Mouse (Mus musculus): ENCODE results near the gene Ccdc155.
A peak's percentile ranks its signal among the peaks of the same experiment; 100 is the strongest.

Ccdc155 gene

DNA sequence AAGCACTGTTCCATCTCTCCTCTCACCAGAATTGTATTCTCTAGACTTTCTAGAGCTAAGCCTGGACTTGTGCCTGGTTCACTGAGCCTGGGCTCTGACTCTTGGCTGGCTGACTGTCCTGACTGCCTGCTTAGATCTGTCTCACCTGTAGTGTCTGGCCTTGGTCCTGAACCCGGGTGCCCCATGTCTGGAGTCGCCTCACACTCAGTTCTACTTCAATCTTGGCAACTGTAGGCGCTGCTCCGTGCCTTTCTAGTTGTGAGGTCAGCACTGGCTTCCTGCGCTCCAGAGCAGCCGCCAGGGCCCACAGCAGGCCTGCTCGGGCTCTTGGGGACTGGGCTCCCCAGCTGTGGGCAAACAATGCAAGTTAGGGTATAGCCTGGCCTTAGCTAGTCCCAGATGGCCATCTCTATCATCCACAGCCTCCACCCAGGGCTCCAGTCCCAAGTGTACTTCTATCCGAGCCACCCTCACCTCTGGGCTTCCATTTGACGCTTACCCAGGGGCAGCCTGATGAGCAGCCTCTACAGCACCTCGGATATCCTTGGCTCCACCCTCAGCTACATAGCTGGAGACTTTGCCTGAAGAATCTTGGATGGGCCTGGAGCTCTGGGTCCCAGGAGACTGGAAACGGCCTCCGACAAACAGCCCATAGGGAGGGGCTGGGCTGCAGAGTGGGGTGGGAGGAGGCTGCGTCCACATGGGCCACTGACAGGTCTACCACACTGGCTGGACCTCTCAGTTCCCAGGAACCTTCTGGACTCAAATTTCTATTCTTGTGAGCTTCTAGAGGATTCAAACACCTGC, 60.1 kb downstream of the Ccdc155 start:
- DNase-seq (ENCODE audit: low spot score): peak; percentile 45

DNA sequence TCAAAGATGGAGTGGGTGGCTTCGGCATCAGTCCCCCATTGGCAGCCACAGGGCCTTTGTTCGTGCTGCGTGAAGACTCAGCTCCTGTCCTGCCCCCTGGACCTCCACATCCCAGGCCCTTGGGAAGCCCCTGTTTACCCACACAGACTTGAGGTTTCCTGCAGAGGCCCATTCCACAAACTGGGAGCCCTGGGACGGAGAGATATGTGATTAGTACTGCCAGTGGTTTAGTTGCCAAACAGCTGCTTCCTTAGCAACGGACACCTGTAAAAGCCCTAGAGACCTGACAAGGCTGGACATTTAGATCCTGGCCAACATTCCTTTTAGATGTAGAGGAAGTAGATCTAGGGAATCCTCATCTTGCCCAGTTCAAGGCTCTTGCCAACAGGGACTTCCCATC, 62.8 kb downstream of the Ccdc155 start:
- no peak for DNase-seq (ENCODE audit: low spot score)

DNA sequence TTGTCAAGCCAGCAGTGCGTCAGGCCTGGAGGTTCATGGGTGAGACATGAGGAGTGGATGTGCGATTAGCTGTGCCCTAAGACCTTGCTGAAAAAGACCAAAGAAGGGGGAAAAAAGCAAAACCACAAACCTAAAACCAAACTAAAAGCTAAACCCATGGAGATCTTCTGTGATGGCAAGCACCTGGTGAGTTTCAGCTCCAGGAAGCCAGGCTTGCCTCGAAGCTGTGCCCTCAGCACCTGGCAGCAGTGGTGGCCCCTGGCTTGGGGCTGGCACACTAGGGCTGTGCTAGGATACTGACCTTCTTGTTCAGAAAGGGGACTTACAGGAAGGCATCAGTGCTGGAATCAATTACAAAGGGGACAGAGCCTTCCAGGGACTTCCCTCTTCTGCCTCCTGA, 63.4 kb downstream of the Ccdc155 start:
- DNase-seq (ENCODE audit: low spot score): no peak

DNA sequence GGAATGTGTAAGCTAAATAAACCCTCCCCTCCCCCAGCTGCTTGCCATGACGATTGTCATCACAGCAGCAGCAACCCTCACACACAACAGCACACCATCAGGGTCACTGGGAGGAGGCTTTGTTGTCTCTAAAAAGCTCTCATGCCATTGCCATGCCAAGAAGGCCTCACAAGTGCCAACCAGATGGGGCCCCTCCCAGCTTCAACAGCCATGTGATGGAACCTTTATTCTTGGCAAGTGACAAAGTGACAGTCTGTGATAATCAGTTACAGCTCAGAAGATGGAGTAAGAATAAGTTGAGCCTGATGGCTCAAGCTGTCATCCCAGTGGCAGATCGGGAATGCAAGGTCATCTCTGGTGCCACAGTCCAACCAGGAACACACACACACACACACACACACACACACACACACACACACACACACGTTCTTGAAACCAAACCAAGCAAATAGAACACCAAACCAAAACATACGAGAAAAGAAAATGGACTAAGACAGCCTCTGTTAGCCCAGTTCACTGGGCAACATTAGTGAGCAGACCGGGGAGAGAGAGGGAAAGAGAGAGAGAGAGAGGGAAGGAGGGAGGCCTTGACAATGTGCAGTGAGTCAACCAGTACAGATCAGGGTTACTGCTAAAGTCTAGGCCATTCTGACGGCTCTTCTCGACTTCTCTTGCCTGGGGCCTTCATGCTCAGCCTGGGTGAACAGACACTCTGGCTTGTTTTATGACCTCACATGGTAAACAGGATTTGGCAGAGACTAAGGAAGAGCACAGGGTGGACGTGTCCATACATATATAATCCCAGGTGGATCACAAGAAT, 64.6 kb downstream of the Ccdc155 start:
- DNase-seq (ENCODE audit: low spot score): no peak

DNA sequence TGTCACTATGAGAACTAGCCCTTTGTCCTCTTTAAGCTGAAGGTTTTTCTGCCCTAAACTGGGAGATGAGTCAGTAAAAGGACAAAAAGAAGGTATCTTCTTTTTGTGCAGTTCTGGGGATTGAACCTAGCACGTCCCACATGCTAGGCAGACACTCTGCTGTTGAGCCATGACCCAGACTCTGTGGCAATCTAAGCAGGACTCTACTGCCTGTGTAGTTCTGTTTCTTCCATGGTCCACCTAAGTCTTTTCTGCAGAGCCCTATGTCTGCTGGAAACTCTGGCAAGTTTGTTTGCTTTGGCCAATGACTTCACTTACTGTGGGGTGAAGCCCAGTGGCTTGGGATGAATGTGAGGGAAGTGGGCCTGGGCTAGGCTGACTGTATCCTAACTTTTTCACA, 66.3 kb downstream of the Ccdc155 start:
- DNase-seq (ENCODE audit: low spot score): no peak

DNA sequence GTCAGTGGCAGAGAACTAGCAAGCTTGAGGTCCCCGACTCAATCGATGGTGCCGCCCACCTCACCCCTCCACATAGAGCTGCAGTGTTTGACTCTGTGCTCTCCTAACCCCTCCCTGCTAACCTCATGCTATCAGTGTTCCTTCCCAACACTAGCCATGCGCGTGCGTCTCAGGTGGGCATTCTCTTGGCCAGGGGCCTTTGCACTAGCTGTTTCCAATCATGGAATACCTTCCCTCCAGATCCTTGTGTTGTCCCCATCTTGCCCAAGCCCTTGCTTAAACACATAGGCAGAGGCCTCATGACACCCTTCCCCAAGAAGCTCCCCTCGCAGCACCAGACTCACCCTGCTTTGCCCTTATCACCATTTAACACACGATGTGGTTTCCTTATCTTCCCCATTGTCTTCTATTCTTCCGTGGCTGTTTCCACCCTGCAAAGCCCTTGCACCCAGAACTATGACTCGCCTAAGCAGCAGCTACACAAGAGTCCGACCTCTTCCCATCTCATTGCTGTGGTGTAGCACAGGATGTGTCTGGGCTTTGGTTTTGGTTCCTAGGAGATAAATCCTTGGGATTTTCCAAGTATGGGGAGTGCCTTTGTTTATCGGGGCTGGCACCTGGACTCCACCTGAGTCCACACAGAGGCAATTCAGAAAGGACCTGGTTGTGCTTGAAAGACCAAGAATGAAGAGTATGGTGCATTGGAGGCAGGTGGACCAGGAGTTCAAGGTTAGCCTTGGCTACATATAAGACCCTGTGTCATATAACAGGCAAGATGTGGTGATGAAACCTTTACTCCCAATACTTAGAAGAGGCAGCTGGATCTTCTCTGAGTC, 67.3 kb downstream of the Ccdc155 start:
- no peak for DNase-seq (ENCODE audit: low spot score)

DNA sequence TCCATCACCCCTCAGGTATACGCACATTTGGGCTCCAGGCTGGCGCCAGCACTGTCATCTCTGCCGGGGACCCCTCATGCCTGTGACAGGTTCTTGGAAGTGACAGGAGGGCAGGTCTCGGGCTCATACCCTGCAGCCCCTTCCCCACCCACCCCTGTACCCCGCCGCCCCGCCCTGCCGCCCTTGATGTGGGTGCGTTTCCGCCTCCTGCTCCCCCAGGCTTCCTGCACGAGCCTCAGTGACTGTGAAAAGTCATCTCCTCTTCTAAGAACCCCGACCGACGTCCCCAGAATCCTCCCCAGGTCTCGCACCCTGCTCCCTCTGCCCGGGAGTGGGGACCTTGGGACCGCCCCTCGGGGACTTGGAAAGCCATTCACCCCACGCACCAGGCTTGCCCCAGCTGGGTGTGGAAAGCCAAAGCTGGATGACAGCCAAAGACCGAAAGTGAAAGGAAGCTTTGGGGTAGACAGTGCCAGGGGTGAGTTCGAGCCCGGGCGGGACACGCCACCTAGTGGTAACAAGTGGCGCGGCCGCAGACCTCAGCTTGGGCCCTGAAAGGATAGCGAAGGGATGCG, 68.6 kb downstream of the Ccdc155 start, which contains the start of the genes Gm45713 and Flt3l:
Gene Gm45713, minus strand, starts transcription at position 239 of the 575 bp plus-strand sequence.
Gene Flt3l, minus strand, starts transcription at position 440 of the 575 bp plus-strand sequence.
- peak; percentile 96 for DNase-seq (ENCODE audit: low spot score)

DNA sequence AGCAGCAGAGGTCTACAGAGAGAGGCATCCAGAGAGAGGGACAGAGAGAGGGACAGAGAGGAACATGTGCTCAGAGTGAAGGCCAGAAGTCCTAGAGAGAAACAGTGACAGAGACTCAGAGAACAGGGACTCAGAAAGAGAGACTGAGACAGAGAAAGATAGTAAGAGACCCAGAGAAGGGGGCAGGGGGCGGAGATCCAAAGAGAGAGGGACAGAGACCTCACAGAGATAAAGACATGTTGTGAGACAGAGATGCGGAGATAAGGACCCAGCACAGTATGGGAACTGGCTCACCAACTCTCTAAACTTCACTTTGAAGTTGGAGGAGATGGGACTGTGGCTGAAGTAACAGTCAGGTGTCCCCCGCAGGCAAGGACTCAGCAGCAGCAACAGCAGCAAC, 69.3 kb downstream of the Ccdc155 start:
- DNase-seq (ENCODE audit: low spot score): no peak

DNA sequence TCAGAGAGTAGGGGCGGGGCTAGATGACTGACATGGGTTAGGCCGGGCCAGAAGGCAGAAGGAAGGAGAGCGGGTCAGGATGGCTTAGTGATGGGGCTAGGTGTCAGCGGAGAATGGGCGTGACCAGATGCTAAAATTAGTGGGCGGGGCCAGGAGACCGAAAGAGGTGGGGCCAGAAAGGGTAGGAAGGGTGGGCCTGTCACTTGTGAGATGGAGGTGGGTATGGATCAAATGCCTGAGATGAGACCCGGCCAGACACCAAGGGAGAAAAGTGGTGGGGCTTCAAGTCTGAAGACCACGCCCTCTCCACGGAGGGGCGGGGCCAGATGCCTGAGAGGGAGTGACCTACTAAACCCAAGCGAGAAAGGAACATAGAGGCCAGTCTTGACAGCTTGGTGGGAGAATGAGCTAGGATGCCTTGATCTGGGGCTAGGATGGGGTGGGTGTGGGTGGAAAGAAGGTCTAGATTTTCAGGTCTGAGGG, 70.1 kb downstream of the Ccdc155 start:
- DNase-seq (ENCODE audit: low spot score): no peak
